Mouse (Mus musculus) forebrain, embryonic 13.5 days (tissue): ENCODE measurements around the gene Rnf216. TPM values are rescaled to one million over a fixed set of nuclear protein-coding genes. Genes with fewer than 3 reads are reported as not detected.
"Not testable (repeated sequence)": the region's sequence is repeated elsewhere in the genome, so short reads cannot be mapped to it uniquely, and the experiment has no call there.

ENCODE experiments used
- ATAC-seq: fragments of 200-750 bp; cut with Nextera tagmentation; 2 replicates; pipeline ENCODE4 v1.8.0; 2017
- H3K27ac ChIP-seq: fragments of 300-500 bp; sonication (generic); 2 replicates; pipeline ENCODE4 v1.5.1; 2015; ENCODE audit warnings: inconsistent platforms, mild to moderate bottlenecking, moderate library complexity
- H3K27me3 ChIP-seq: fragments of 300-500 bp; sonication (generic); 2 replicates; pipeline ENCODE4 v1.6.1; 2015; ENCODE audit warnings: mild to moderate bottlenecking, inconsistent platforms
- H3K36me3 ChIP-seq: fragments of 300-500 bp; sonication (generic); 2 replicates; pipeline ENCODE4 v1.6.1; 2015; ENCODE audit warnings: mild to moderate bottlenecking, inconsistent platforms; ENCODE audit not compliant: poor library complexity, severe bottlenecking
- H3K4me1 ChIP-seq: fragments of 300-500 bp; sonication (generic); 2 replicates; pipeline ENCODE4 v1.6.1; 2015; ENCODE audit warnings: inconsistent platforms
- H3K4me2 ChIP-seq: fragments of 300-500 bp; sonication (generic); 2 replicates; pipeline ENCODE4 v1.6.1; 2015; ENCODE audit warnings: inconsistent platforms, mild to moderate bottlenecking, moderate library complexity
- H3K4me3 ChIP-seq: fragments of 300-500 bp; sonication (generic); 2 replicates; pipeline ENCODE4 v1.5.1; 2015; ENCODE audit warnings: mild to moderate bottlenecking, inconsistent platforms
- H3K9ac ChIP-seq: fragments of 300-500 bp; sonication (generic); 2 replicates; pipeline ENCODE4 v1.6.1; 2015; ENCODE audit warnings: mild to moderate bottlenecking, inconsistent platforms
- H3K9me3 ChIP-seq: fragments of 300-500 bp; sonication (generic); replicated peaks from 2 replicates; pipeline ENCODE4 v1.6.1; 2016; ENCODE audit warnings: inconsistent platforms
- WGBS: fragments of 180-500 bp; shearing (Covaris S2); methylation state at CpG from one replicate; pipeline ENCODE4 v1.1.7; 2015; 5-methylcytosine and 5-hydroxymethylcytosine counted together
- polyA plus RNA-seq: library from polyadenylated mRNA; unstranded; fragments of >200 nt; fragmentation: Nextera tagmentation; extraction: Ambion mirVana; gene quantifications from 2 replicates; pipeline ENCODE4 v1.2.1, GENCODE M21; 2015

Rnf216 gene
- polyA plus RNA-seq: 36.7 and 38.4 TPM in 2 replicates

DNA sequence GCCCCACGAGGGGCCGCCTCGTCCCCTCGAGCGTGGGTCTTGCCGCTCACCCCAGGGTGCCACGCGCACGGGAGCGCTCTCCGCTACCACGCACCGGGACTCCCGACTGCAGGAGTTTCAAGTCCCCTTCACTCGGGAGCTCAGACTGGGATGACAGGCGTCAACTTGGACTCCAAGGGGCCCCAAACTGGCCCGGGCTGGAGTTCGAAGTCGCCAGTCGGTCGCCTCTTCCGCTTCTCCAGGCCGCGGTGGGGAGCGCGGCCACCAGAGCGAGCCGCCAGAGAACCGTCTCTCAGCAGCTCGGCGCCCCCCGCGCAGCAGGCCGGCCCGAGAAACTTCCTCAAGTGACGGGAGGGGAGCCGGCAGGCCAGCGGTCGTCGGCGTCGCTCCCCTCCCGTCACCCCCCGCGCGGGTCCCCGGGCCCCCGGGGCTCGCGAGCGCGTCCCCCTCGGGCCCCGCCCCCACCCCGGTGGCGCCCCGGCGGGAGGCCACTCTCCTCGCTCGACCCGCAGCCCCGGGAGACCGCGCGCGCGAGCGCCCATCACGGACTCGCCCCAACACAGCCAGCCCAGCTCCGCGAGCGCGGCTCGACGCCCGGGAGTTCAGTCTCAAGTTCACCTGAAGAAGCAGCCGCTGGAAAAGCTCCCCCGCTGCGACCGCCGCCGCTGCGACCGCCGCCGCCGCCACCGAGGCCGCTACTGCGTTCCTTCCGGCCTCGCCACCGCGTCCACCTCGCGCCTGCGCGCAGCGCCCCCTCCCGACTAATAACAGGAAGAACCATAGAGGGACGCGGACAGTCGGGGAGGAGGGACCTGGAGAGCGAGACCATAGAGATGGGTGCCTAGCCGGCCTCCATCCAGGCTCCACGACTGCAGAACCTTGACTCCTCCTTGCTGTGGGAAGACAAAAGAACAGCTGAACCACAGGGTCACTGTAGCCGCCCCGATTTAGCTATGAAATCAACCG, at the start of gene Rnf216:
Rnf216 (minus strand) TSS at position 714 of the 966 bp plus-strand sequence.
- peak within 1 kb of the TSS; percentile 86 for H3K4me3 ChIP-seq
- H3K36me3 ChIP-seq: no peaks in the 10 kb centered on the region
- H3K4me2 ChIP-seq: peak within 1 kb of the TSS; percentile 91
- WGBS: under 1% methylated on average over 83 of the region's 110 CpGs
- H3K4me1 ChIP-seq: peaks cover 14% of the 10 kb centered on the region
- peak within 1 kb of the TSS; percentile 84 for H3K9ac ChIP-seq
- ATAC-seq: peak; percentile 97
- peak within 1 kb of the TSS; percentile 89 for H3K27ac ChIP-seq
- H3K27me3 ChIP-seq: no peaks in the 10 kb centered on the region
- no peaks in the 10 kb centered on the region for H3K9me3 ChIP-seq

DNA sequence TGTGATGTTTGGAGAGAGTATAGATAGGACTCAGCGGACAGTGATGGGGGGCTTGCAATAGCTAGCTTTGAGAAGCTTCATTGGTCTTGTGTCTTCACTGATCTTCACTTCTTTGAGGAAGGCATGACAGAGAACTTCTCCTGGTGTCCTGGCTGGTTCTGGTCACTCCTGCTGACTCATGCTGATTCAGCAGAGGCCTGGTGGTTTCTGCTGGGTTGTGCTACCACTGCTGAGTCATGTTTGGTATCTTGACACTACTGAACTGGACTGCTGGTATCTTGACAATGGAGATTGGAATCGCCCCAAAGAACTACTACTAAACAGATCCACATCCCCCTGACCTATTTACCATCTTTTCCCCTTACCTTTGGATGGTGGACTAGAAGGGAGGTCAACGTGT, 42.7 kb upstream of the Rnf216 start:
- Histone ChIP-seq H3K36me3 (no peaks in the 10 kb centered on the region), H3K27me3 (peaks cover 54% of the 10 kb centered on the region), H3K9ac (no peak overlapping the region), H3K4me2 (no peak overlapping the region), H3K9me3 (peaks cover 11% of the 10 kb centered on the region), H3K4me1 (no peaks in the 10 kb centered on the region), H3K27ac (no peak overlapping the region), H3K4me3 (no peak overlapping the region)
- whole genome bisulfite sequencing: 91% methylated on average over 3 of the region's 3 CpGs
- no peak for ATAC-seq

DNA sequence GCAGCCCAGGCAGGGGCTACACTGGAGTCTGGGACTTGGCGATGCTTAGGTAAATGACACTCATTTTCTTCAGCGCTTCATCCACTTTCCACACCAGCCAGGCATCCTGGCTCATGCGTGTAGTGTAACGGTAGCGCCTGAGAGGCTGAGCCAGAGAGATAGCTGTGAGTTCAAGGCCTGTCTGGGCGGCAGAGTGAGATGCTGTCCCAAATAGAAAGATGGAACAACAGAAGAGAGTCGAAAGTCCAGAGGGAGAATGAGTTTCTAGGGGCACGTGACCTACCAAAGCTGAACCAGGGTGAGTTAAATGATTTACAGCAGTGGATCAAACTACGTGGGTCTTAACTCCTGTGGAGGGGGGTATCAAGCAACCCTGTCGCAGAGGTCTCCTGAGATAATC, 41.0 kb upstream of the Rnf216 start:
- H3K4me2 ChIP-seq: no peak overlapping the region
- H3K4me1 ChIP-seq: no peaks in the 10 kb centered on the region
- peaks cover 12% of the 10 kb centered on the region for H3K9me3 ChIP-seq
- no peak overlapping the region for H3K4me3 ChIP-seq
- no peak overlapping the region for H3K9ac ChIP-seq
- WGBS: 94% methylated on average over 10 of the region's 10 CpGs
- H3K27me3 ChIP-seq: peaks cover 42% of the 10 kb centered on the region
- no peaks in the 10 kb centered on the region for H3K36me3 ChIP-seq
- no peak for ATAC-seq
- H3K27ac ChIP-seq: no peak overlapping the region

DNA sequence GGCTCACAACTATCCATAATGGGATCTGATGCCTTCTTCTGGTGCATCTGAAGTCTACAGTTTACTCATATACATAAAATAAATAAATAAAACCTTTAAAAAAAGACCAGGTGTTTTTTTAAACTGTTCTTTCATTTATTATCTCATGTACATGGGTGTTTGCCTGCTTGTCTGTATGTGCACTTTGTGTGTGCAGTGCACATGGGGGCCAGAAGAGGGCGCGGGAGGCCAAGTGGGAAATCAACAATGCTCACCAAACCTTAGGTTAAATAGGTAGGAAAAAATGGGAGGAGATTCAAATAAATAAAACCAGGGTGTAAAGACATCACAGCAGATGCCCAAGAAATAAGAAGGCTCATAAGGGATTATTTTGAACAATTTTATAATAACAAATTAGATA, 37.2 kb upstream of the Rnf216 start:
- no peaks in the 10 kb centered on the region for H3K36me3 ChIP-seq
- 89% methylated on average over 2 of the region's 2 CpGs for WGBS
- no peak overlapping the region for H3K9ac ChIP-seq
- no peak for ATAC-seq
- H3K27ac ChIP-seq: no peak overlapping the region
- no peak overlapping the region for H3K4me3 ChIP-seq
- H3K4me2 ChIP-seq: no peak overlapping the region
- H3K4me1 ChIP-seq: no peaks in the 10 kb centered on the region
- H3K27me3 ChIP-seq: 0 out of 2 replicates have a peak, but pooled peaks cover 5% of the 10 kb centered on the region
- H3K9me3 ChIP-seq: peaks cover 12% of the 10 kb centered on the region

DNA sequence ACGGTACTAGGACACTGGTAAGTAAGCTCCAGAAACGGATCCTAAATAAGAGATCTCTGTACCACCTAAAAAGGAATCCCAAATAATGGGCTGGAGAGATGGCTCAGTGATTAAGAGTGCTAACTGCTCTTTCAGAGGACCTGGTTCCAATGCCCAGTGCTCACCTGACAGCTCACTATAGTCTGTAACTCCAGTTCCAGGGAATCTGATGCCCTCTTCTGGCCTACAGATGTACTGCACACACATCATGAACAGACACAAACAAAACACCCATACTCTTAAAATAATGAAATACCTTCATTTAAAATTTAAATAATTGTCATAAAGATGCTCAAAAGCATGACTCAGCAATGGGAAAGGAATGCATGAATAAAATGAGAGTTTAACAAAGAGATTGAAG, 36.7 kb upstream of the Rnf216 start:
- H3K9me3 ChIP-seq: peaks cover 12% of the 10 kb centered on the region
- ATAC-seq: no peak
- 93% methylated on average over 2 of the region's 2 CpGs for WGBS
- no peak overlapping the region for H3K4me3 ChIP-seq
- no peak overlapping the region for H3K9ac ChIP-seq
- no peaks in the 10 kb centered on the region for H3K36me3 ChIP-seq
- 0 out of 2 replicates have a peak, but pooled peaks cover 1% of the 10 kb centered on the region for H3K27me3 ChIP-seq
- H3K4me1 ChIP-seq: no peaks in the 10 kb centered on the region
- no peak overlapping the region for H3K27ac ChIP-seq
- no peak overlapping the region for H3K4me2 ChIP-seq

DNA sequence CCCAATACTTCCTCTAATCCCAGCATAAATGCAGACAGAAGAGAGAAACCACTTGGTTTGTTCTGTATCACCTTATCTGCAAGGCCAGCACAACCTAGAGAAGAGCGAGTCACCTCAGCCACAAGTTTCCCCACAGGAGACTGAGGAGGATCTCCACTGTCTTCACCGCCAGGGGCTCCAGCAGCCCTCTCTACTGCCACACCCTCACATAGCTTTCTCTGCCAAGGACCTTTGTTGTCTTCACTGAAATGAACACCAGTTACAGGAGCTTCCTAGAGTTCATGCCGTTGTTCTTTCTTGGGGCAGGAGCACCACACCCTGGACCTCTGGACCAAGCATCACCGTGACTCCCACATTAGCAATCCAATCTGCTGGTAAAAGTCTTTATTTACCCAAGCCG, 35.9 kb upstream of the Rnf216 start:
- Histone ChIP-seq H3K27me3 (no peaks in the 10 kb centered on the region), H3K36me3 (no peaks in the 10 kb centered on the region), H3K9ac (no peak overlapping the region), H3K4me1 (no peaks in the 10 kb centered on the region), H3K27ac (no peak overlapping the region), H3K4me2 (no peak overlapping the region), H3K4me3 (no peak overlapping the region), H3K9me3 (peaks cover 12% of the 10 kb centered on the region)
- WGBS: 93% methylated on average over 5 of the region's 5 CpGs
- no peak for ATAC-seq

DNA sequence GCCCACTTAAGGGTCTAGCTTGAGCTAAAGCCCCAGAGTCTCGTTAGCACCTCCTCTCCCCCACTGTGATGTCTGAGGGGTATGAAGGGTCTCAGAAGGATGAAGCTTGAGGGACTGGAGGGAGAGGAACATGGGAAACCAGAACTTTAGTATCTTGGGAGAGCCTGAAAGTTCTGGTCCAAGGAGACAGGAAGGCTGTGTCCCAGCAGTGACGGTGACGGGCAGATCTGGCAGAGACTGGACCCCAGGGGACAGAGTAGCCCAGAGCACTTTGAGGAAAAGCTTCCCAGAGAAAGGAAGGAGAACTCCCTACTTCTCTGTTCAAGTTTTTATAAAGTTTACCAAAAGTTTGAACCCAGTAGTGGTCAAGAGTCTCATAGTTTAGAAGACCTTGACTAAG, 34.7 kb upstream of the Rnf216 start, which contains the start of gene Olfr718-ps1:
Olfr718-ps1 (minus strand) TSS at position 101 of the 400 bp plus-strand sequence.
- H3K4me2 ChIP-seq: no peak within 1 kb of the TSS
- H3K9me3 ChIP-seq: peaks cover 12% of the 10 kb centered on the region
- WGBS: 75% methylated on average over 3 of the region's 3 CpGs
- no peaks in the 10 kb centered on the region for H3K27me3 ChIP-seq
- H3K4me3 ChIP-seq: no peak within 1 kb of the TSS
- ATAC-seq: no peak
- no peak within 1 kb of the TSS for H3K27ac ChIP-seq
- H3K36me3 ChIP-seq: no peaks in the 10 kb centered on the region
- H3K4me1 ChIP-seq: no peaks in the 10 kb centered on the region
- H3K9ac ChIP-seq: no peak within 1 kb of the TSS

- Histone ChIP-seq H3K9ac (no peak overlapping the region), H3K27me3 (no peaks in the 10 kb centered on the region), H3K4me1 (no peaks in the 10 kb centered on the region), H3K36me3 (no peaks in the 10 kb centered on the region), H3K9me3 (no peaks in the 10 kb centered on the region), H3K4me2 (no peak overlapping the region), H3K4me3 (no peak overlapping the region), H3K27ac (no peak overlapping the region)
- 90% methylated on average over 13 of the region's 13 CpGs for WGBS
- ATAC-seq: no peak
Observed at GRCm38 (mm10) chr5:143137580-143137979, 24.8 kb upstream of the Rnf216 start.

- H3K4me2 ChIP-seq: no peak overlapping the region
- no peak overlapping the region for H3K9ac ChIP-seq
- no peaks in the 10 kb centered on the region for H3K9me3 ChIP-seq
- H3K4me1 ChIP-seq: no peaks in the 10 kb centered on the region
- no peak overlapping the region for H3K4me3 ChIP-seq
- H3K27me3 ChIP-seq: no peaks in the 10 kb centered on the region
- ATAC-seq: no peak
- 93% methylated on average over 7 of the region's 7 CpGs for WGBS
- no peak overlapping the region for H3K27ac ChIP-seq
- H3K36me3 ChIP-seq: no peaks in the 10 kb centered on the region
Observed at GRCm38 (mm10) chr5:143135042-143135441, 22.2 kb upstream of the Rnf216 start.

- WGBS: 84% methylated on average over 4 of the region's 6 CpGs
- not testable (repeated sequence) for ATAC-seq, H3K9me3 ChIP-seq
Observed at GRCm38 (mm10) chr5:143134216-143135010, 21.6 kb upstream of the Rnf216 start.

DNA sequence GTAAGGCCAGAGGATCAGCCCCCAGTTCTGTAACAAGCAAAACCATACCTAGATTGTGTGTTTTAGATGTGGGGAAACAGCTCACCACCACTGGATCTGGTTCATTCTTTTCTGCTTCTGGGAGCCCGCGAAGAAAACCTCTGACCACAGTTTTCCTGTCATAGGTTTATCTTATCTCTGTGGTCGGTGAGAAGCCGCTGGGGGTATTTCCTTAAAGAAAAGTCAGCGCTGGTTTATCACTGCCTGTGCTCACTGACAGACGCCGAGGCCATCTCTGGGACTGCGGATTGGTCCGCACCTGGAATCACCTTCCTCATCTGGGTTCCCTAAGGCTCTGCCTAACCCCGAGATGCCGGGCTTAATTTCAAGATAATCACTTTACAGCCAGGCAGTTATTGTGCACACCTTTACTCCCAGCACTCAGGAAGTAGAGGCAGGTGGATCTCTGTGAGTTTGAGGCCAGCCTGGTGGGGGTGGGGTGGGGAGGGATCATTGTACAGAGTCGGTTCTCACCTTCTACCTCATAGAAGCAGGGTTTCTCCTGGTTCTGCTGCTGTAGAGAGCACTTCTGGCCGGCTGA, 20.2 kb upstream of the Rnf216 start:
- no peak overlapping the region for H3K9ac ChIP-seq
- no peak for ATAC-seq
- H3K27ac ChIP-seq: no peak overlapping the region
- H3K9me3 ChIP-seq: no peaks in the 10 kb centered on the region; the same call in 1 of the 2 replicates
- 86% methylated on average over 13 of the region's 13 CpGs for WGBS
- no peak overlapping the region for H3K4me2 ChIP-seq
- H3K4me1 ChIP-seq: no peaks in the 10 kb centered on the region
- no peaks in the 10 kb centered on the region for H3K27me3 ChIP-seq
- no peak overlapping the region for H3K4me3 ChIP-seq
- no peaks in the 10 kb centered on the region for H3K36me3 ChIP-seq

More at GRCm38 (mm10) chr5:143134216-143135010, 21.6 kb upstream of the Rnf216 start:
- not testable (repeated sequence) for H3K27ac ChIP-seq, H3K4me1 ChIP-seq, H3K4me3 ChIP-seq, H3K4me2 ChIP-seq, H3K36me3 ChIP-seq, H3K27me3 ChIP-seq, H3K9ac ChIP-seq
